Mouse (Mus musculus): Measurements from ENCODE around the gene Ncbp1. TPM values are rescaled to one million over a fixed set of nuclear protein-coding genes. Genes with fewer than 3 reads are reported as not detected.

The Ncbp1 gene
- polyA plus RNA-seq, 1 experiment = not detected

GRCm38 (mm10) chr4:46221090-46221489, 82.7 kb downstream of the Ncbp1 start:
- WGBS = 84% methylated on average over 3 of the region's 3 CpGs
- H3K4me3 ChIP-seq (ENCODE audit: insufficient read depth, low read depth, low read length) = no peak overlapping the region

More at GRCm38 (mm10) chr4:46221090-46221489, 82.7 kb downstream of the Ncbp1 start:
- no peak for TF ChIP-seq CTCF (IDR thresholded peaks at IDR 0.05; ENCODE audit: insufficient read depth, low read depth, low read length)
- TF ChIP-seq POLR2A (IDR thresholded peaks at IDR 0.05; ENCODE audit: insufficient read depth, low read depth, low read length) = no peak
- H3K27ac ChIP-seq (ENCODE audit: insufficient read depth, low read depth, low read length) = no peak overlapping the region
- H3K4me1 ChIP-seq (ENCODE audit: control insufficient read depth, insufficient read depth, low read length) = no peaks in the 10 kb centered on the region

Other genes with a start within 250 kb of the Ncbp1 start
- gene Ccdc180, start 248.3 kb upstream of the Ncbp1 start, polyA plus RNA-seq (2012; ENCODE audit: insufficient read depth, insufficient read length, low replicate concordance, missing spikeins) = not detected in 2 replicates
- gene Tdrd7, start 173.3 kb upstream of the Ncbp1 start, polyA plus RNA-seq (2012; ENCODE audit: insufficient read depth, insufficient read length, low replicate concordance, missing spikeins) = not detected in 2 replicates
- not detected in 2 replicates for gene Tmod1, start 99.7 kb upstream of the Ncbp1 start, polyA plus RNA-seq (2012; ENCODE audit: insufficient read depth, insufficient read length, low replicate concordance, missing spikeins)
- not detected in 2 replicates for gene Tstd2, start 81 bp downstream of the Ncbp1 start, polyA plus RNA-seq (2012; ENCODE audit: insufficient read depth, insufficient read length, low replicate concordance, missing spikeins)
- gene Xpa, start 57.7 kb downstream of the Ncbp1 start, polyA plus RNA-seq (2012; ENCODE audit: insufficient read depth, insufficient read length, low replicate concordance, missing spikeins) = not detected in 2 replicates
- not detected in 2 replicates for gene Foxe1, start 205.0 kb downstream of the Ncbp1 start, polyA plus RNA-seq (2012; ENCODE audit: insufficient read depth, insufficient read length, low replicate concordance, missing spikeins)

Data from olfactory bulb, adult 2 months (tissue).